ENCODE assay signal across 22 mouse cellular contexts in genomic region chr15:27869001-27869400, GRCm38 (mm10).
DNase-seq lines count a peak whose midpoint lies in the region; ATAC-seq and TF ChIP-seq lines count a peak whose summit lies in the region.
"Had no signal": no experiment of that assay in that cellular context is flagged by ENCODE, and none has a peak within 500 bp of the region (broad histone marks: within the 10 kb centered on the region; RNA-seq: fewer than 3 reads in every experiment).

No protein-coding gene starts in this region.

- peak; percentile 28; the same call in 1 of the 2 replicates for ATAC-seq in embryonic facial prominence, embryonic 12.5 days (ENCODE audit: insufficient number of reproducible peaks, insufficient read depth, low FRiP score, low TSS enrichment)
- no peak for ATAC-seq in liver, embryonic 12.5 days
- ATAC-seq: forebrain, embryonic 15.5 days; midbrain, embryonic 15.5 days had no signal

- H3K4me2 ChIP-seq in embryonic facial prominence, embryonic 12.5 days (replicated peaks) = no peak overlapping the region
- no peak overlapping the region for H3K4me2 ChIP-seq in liver, embryonic 12.5 days
- H3K4me2 ChIP-seq in myocyte (ENCODE audit: low read depth) = no peak overlapping the region
- H3K4me2 ChIP-seq: forebrain, embryonic 15.5 days; heart, embryonic 13.5 days; kidney, embryonic 15.5 days; limb, embryonic 13.5 days; lung, embryonic 14.5 days; midbrain, embryonic 15.5 days had no signal

- no peak overlapping the region for H3ac ChIP-seq in myocyte (ENCODE audit: control insufficient read depth, insufficient read length)

- H3K36me3 ChIP-seq in embryonic facial prominence, embryonic 12.5 days = peaks cover 46% of the 10 kb centered on the region
- peaks cover 82% of the 10 kb centered on the region for H3K36me3 ChIP-seq in embryonic facial prominence, embryonic 10.5 days (replicated peaks)
- no peaks in the 10 kb centered on the region; the same call in 1 of the 2 replicates for H3K36me3 ChIP-seq in liver, adult 2 months (ENCODE audit: control insufficient read depth, insufficient read depth, low read length)
- peaks cover 16% of the 10 kb centered on the region for H3K36me3 ChIP-seq in liver, embryonic 12.5 days
- peaks cover 46% of the 10 kb centered on the region for H3K36me3 ChIP-seq in myocyte (ENCODE audit: control insufficient read depth, insufficient read depth)
- H3K36me3 ChIP-seq: midbrain, embryonic 15.5 days had no signal

- WGBS in embryonic facial prominence, embryonic 12.5 days = 93% methylated on average over 4 of the region's 4 CpGs
- 94% methylated on average over 4 of the region's 4 CpGs for WGBS in embryonic facial prominence, embryonic 10.5 days
- 80% methylated on average over 4 of the region's 4 CpGs for WGBS in liver, adult 2 months
- 82% methylated on average over 4 of the region's 4 CpGs for WGBS in liver, embryonic 12.5 days (ENCODE audit: insufficient replicate concordance)

- H3K9me3 ChIP-seq in embryonic facial prominence, embryonic 12.5 days = no peaks in the 10 kb centered on the region
- no peaks in the 10 kb centered on the region for H3K9me3 ChIP-seq in embryonic facial prominence, embryonic 10.5 days
- H3K9me3 ChIP-seq in liver, embryonic 12.5 days (replicated peaks) = no peaks in the 10 kb centered on the region
- H3K9me3 ChIP-seq: forebrain, embryonic 15.5 days; heart, embryonic 13.5 days; kidney, embryonic 15.5 days; limb, embryonic 13.5 days; midbrain, embryonic 15.5 days had no signal

- TF ChIP-seq POLR2A in liver, adult 2 months (IDR thresholded peaks at IDR 0.05; ENCODE audit: extremely low read depth, insufficient read depth, low read length) = no peak
- TF ChIP-seq POLR2A in myocyte (IDR thresholded peaks at IDR 0.05; ENCODE audit: insufficient read length, low read depth) = peak; percentile 5

- DNase-seq in embryonic facial prominence, embryonic 10.5 days (ENCODE audit: low spot score) = no peak
- peak; percentile 43 for DNase-seq in liver, adult 2 months (ENCODE audit: extremely low read depth, low read depth, low spot score)
- peak; percentile 34 for DNase-seq in cerebellum, adult 8-10 months
- no peak for DNase-seq in right cerebral cortex, postnatal 14 days
- DNase-seq: adrenal gland, adult 8-10 months; gastrocnemius, postnatal 36 days; heart, adult 2 months; heart, postnatal 14 days; kidney, adult 11 months; kidney, postnatal 36 days; layer of hippocampus, postnatal 36 days; lung, embryonic 14.5 days; lung, postnatal 4 days had no signal

- no peaks in the 10 kb centered on the region for H3K4me1 ChIP-seq in embryonic facial prominence, embryonic 12.5 days
- 0 out of 2 replicates have a peak, but pooled peaks cover 5% of the 10 kb centered on the region for H3K4me1 ChIP-seq in embryonic facial prominence, embryonic 10.5 days
- no peaks in the 10 kb centered on the region for H3K4me1 ChIP-seq in liver, adult 2 months (ENCODE audit: control insufficient read depth, insufficient read depth, low read length)
- H3K4me1 ChIP-seq in liver, embryonic 12.5 days = peaks cover 51% of the 10 kb centered on the region
- H3K4me1 ChIP-seq: forebrain, embryonic 15.5 days; kidney, embryonic 15.5 days had no signal

- H3K9ac ChIP-seq in embryonic facial prominence, embryonic 12.5 days = no peak overlapping the region
- H3K9ac ChIP-seq in liver, adult 2 months (ENCODE audit: low read depth, low read length) = no peak overlapping the region
- no peak overlapping the region for H3K9ac ChIP-seq in liver, embryonic 12.5 days
- H3K9ac ChIP-seq: forebrain, embryonic 15.5 days; heart, embryonic 13.5 days; kidney, embryonic 15.5 days; limb, embryonic 13.5 days; liver, embryonic 14.5 days; lung, embryonic 14.5 days; midbrain, embryonic 15.5 days had no signal

- H3K79me2 ChIP-seq in liver, adult 2 months (ENCODE audit: control insufficient read depth, insufficient read depth, low read length) = no peaks in the 10 kb centered on the region
- no peaks in the 10 kb centered on the region for H3K79me2 ChIP-seq in myocyte (ENCODE audit: control insufficient read depth, insufficient read depth)

- H3K27ac ChIP-seq in embryonic facial prominence, embryonic 12.5 days = no peak overlapping the region
- no peak overlapping the region for H3K27ac ChIP-seq in embryonic facial prominence, embryonic 10.5 days (replicated peaks)
- H3K27ac ChIP-seq in liver, adult 2 months (replicated peaks; ENCODE audit: insufficient read depth, low read depth, low read length) = no peak overlapping the region
- H3K27ac ChIP-seq in liver, embryonic 12.5 days = no peak overlapping the region
- H3K27ac ChIP-seq: forebrain, embryonic 15.5 days; heart, adult 2 months; heart, embryonic 13.5 days; kidney, embryonic 15.5 days; limb, embryonic 13.5 days; liver, embryonic 14.5 days; midbrain, embryonic 15.5 days had no signal

- H3K4me3 ChIP-seq in embryonic facial prominence, embryonic 12.5 days = no peak overlapping the region
- no peak overlapping the region for H3K4me3 ChIP-seq in embryonic facial prominence, embryonic 10.5 days
- H3K4me3 ChIP-seq in liver, adult 2 months (ENCODE audit: insufficient read depth, low read depth, low read length) = no peak overlapping the region
- H3K4me3 ChIP-seq in liver, embryonic 12.5 days = no peak overlapping the region
- H3K4me3 ChIP-seq in myocyte = no peak overlapping the region
- H3K4me3 ChIP-seq: forebrain, embryonic 15.5 days; heart, adult 2 months; heart, embryonic 13.5 days; kidney, embryonic 15.5 days; limb, embryonic 13.5 days; midbrain, embryonic 15.5 days had no signal

- H3K27me3 ChIP-seq in embryonic facial prominence, embryonic 12.5 days = no peaks in the 10 kb centered on the region
- H3K27me3 ChIP-seq in embryonic facial prominence, embryonic 10.5 days (replicated peaks; ENCODE audit: low read depth, poor library complexity, severe bottlenecking) = no peaks in the 10 kb centered on the region
- no peaks in the 10 kb centered on the region for H3K27me3 ChIP-seq in liver, adult 2 months (ENCODE audit: control insufficient read depth, insufficient read depth, low read length)
- H3K27me3 ChIP-seq in liver, embryonic 12.5 days (replicated peaks) = no peaks in the 10 kb centered on the region
- no peaks in the 10 kb centered on the region for H3K27me3 ChIP-seq in myocyte (ENCODE audit: control insufficient read depth, insufficient read depth, insufficient read length)
- H3K27me3 ChIP-seq: forebrain, embryonic 15.5 days; heart, embryonic 13.5 days; kidney, embryonic 15.5 days; limb, embryonic 13.5 days; midbrain, embryonic 15.5 days had no signal

- TF ChIP-seq CTCF in liver, adult 2 months (IDR thresholded peaks at IDR 0.05; ENCODE audit: low read depth, low read length) = no peak

TF ChIP-seq in myocyte, 11 proteins besides CTCF, POLR2A, EP300 and RAD21:
- TF ChIP-seq SRF (IDR thresholded peaks at IDR 0.05; ENCODE audit: control insufficient read depth, insufficient read length, low read depth) (no peak), MYOG (IDR thresholded peaks at IDR 0.05; ENCODE audit: control insufficient read depth in 1 of 3, insufficient read depth in 1 of 3, insufficient read length in 2 of 3, low read depth in 2 of 3) (no peak), POLR2AphosphoS2 (IDR thresholded peaks at IDR 0.05; ENCODE audit: insufficient read length, low read depth) (no peak), MYOD1 (IDR thresholded peaks at IDR 0.05; ENCODE audit: control insufficient read depth in 1 of 3, insufficient read length in 2 of 3, low read depth in 2 of 3) (no peak), E2F4 (IDR thresholded peaks at IDR 0.05; ENCODE audit: insufficient read depth) (no peak), USF1 (IDR thresholded peaks at IDR 0.05; ENCODE audit: low read depth) (no peak), CEBPB (IDR thresholded peaks at IDR 0.05; ENCODE audit: insufficient read depth, poor library complexity, severe bottlenecking) (no peak), MAX (IDR thresholded peaks at IDR 0.05; ENCODE audit: low read depth) (no peak), REST (IDR thresholded peaks at IDR 0.05; ENCODE audit: insufficient read depth, insufficient read length) (no peak), TCF12 (IDR thresholded peaks at IDR 0.05; ENCODE audit: insufficient read depth, poor library complexity, severe bottlenecking) (no peak), TCF3 (IDR thresholded peaks at IDR 0.05; ENCODE audit: insufficient read length, low read depth) (no peak)

Comparison
In these comparisons a context has a peak if more than half of its experiments do, and no peak if none do; other contexts are left out.
1. DNase-seq: peak in liver, adult 2 months (single experiment) and cerebellum, adult 8-10 months (single experiment); none in embryonic facial prominence, embryonic 10.5 days (single experiment) and right cerebral cortex, postnatal 14 days (single experiment).